Mouse (Mus musculus) liver, embryonic 15.5 days (tissue): Measurements from ENCODE around the gene Btbd9. TPM values are rescaled to one million over a fixed set of nuclear protein-coding genes. Genes with fewer than 3 reads are reported as not detected.

Experiments used
- ATAC-seq: fragments of 200-750 bp; cut with Nextera tagmentation; 2 replicates; pipeline ENCODE4 v1.8.0; 2017; ENCODE audit warnings: moderate number of reproducible peaks, mild to moderate bottlenecking, moderate library complexity; ENCODE audit not compliant: insufficient read depth
- H3K27ac ChIP-seq: fragments of 300-500 bp; sonication (generic); replicated peaks from 2 replicates; pipeline ENCODE4 v1.5.1; 2015; ENCODE audit warnings: mild to moderate bottlenecking, inconsistent platforms
- H3K27me3 ChIP-seq: fragments of 300-500 bp; sonication (generic); 2 replicates; pipeline ENCODE4 v1.6.1; 2015; ENCODE audit warnings: mild to moderate bottlenecking, inconsistent platforms
- H3K36me3 ChIP-seq: fragments of 300-500 bp; sonication (generic); replicated peaks from 2 replicates; pipeline ENCODE4 v1.6.1; 2015; ENCODE audit warnings: moderate library complexity, mild to moderate bottlenecking, inconsistent platforms
- H3K4me1 ChIP-seq: fragments of 300-500 bp; sonication (generic); replicated peaks from 2 replicates; pipeline ENCODE4 v1.6.1; 2015; ENCODE audit warnings: inconsistent platforms
- H3K4me2 ChIP-seq: fragments of 300-500 bp; sonication (generic); 2 replicates; pipeline ENCODE4 v1.6.1; 2015; ENCODE audit warnings: moderate library complexity, mild to moderate bottlenecking, inconsistent platforms
- H3K4me3 ChIP-seq: fragments of 300-500 bp; sonication (generic); replicated peaks from 2 replicates; pipeline ENCODE4 v1.5.1; 2015; ENCODE audit warnings: mild to moderate bottlenecking, inconsistent platforms
- H3K9ac ChIP-seq: fragments of 300-500 bp; sonication (generic); 2 replicates; pipeline ENCODE4 v1.6.1; 2015; ENCODE audit warnings: moderate library complexity, mild to moderate bottlenecking, inconsistent platforms
- H3K9me3 ChIP-seq: fragments of 300-500 bp; sonication (generic); replicated peaks from 2 replicates; pipeline ENCODE4 v1.6.1; 2016; ENCODE audit warnings: inconsistent platforms
- WGBS: fragments of 180-500 bp; shearing (Covaris S2); methylation state at CpG from one replicate; pipeline ENCODE4 v1.1.7; 2015; ENCODE audit warnings: mixed read lengths; ENCODE audit not compliant: insufficient replicate concordance; 5-methylcytosine and 5-hydroxymethylcytosine counted together
- polyA plus RNA-seq: library from polyadenylated mRNA; unstranded; fragments of >200 nt; fragmentation: Nextera tagmentation; extraction: Ambion mirVana; gene quantifications from 2 replicates; pipeline ENCODE4 v1.2.1, GENCODE M21; 2015

Gene Btbd9
- polyA plus RNA-seq, 1 experiment from 2014 or later: 12.2 TPM

- H3K4me2 ChIP-seq: no peak overlapping the region
- 58% methylated on average over 3 of the region's 3 CpGs for WGBS
- no peak overlapping the region for H3K9ac ChIP-seq
- H3K4me1 ChIP-seq: no peaks in the 10 kb centered on the region
- H3K27ac ChIP-seq: no peak overlapping the region
- H3K9me3 ChIP-seq: no peaks in the 10 kb centered on the region
- 0 out of 2 replicates have a peak, but pooled peaks cover 6% of the 10 kb centered on the region for H3K36me3 ChIP-seq
- H3K4me3 ChIP-seq: no peak overlapping the region
- H3K27me3 ChIP-seq: no peaks in the 10 kb centered on the region
- no peak for ATAC-seq
Observed at GRCm38 (mm10) chr17:30439702-30440101, 136.6 kb downstream of the Btbd9 start.

- Histone ChIP-seq H3K36me3 (no peaks in the 10 kb centered on the region), H3K9ac (no peak overlapping the region), H3K27ac (no peak overlapping the region), H3K4me3 (no peak overlapping the region), H3K9me3 (no peaks in the 10 kb centered on the region), H3K4me1 (no peaks in the 10 kb centered on the region), H3K27me3 (no peaks in the 10 kb centered on the region), H3K4me2 (no peak overlapping the region)
- no peak for ATAC-seq
- 67% methylated on average over 4 of the region's 4 CpGs for WGBS
Observed at GRCm38 (mm10) chr17:30438786-30439185, 137.5 kb downstream of the Btbd9 start.

GRCm38 (mm10) chr17:30436021-30436461 is 140.2 kb downstream of the Btbd9 start:
- no peaks in the 10 kb centered on the region for H3K36me3 ChIP-seq
- no peak overlapping the region for H3K4me3 ChIP-seq
- no peaks in the 10 kb centered on the region for H3K27me3 ChIP-seq
- H3K9me3 ChIP-seq: no peaks in the 10 kb centered on the region
- H3K4me1 ChIP-seq: no peaks in the 10 kb centered on the region
- no peak overlapping the region for H3K9ac ChIP-seq
- H3K27ac ChIP-seq: no peak overlapping the region
- no peak overlapping the region for H3K4me2 ChIP-seq
- WGBS: 50% methylated on average over 5 of the region's 5 CpGs
- ATAC-seq: no peak

GRCm38 (mm10) chr17:30435478-30435877 is 140.8 kb downstream of the Btbd9 start:
- Histone ChIP-seq H3K9me3 (no peaks in the 10 kb centered on the region), H3K27ac (no peak overlapping the region), H3K4me3 (no peak overlapping the region), H3K27me3 (no peaks in the 10 kb centered on the region), H3K4me2 (no peak overlapping the region), H3K36me3 (no peaks in the 10 kb centered on the region), H3K4me1 (no peaks in the 10 kb centered on the region), H3K9ac (no peak overlapping the region)
- 63% methylated on average over 7 of the region's 7 CpGs for WGBS
- no peak for ATAC-seq

- Histone ChIP-seq H3K4me1 (no peaks in the 10 kb centered on the region), H3K4me2 (no peak overlapping the region), H3K4me3 (no peak overlapping the region), H3K9me3 (no peaks in the 10 kb centered on the region), H3K9ac (no peak overlapping the region), H3K27me3 (no peaks in the 10 kb centered on the region), H3K36me3 (no peaks in the 10 kb centered on the region), H3K27ac (no peak overlapping the region)
- WGBS: 80% methylated on average over 10 of the region's 10 CpGs
- ATAC-seq: no peak
Observed at GRCm38 (mm10) chr17:30432094-30432493, 144.2 kb downstream of the Btbd9 start.

GRCm38 (mm10) chr17:30430961-30431640 is 145.2 kb downstream of the Btbd9 start:
- ATAC-seq: no peak
- no peak overlapping the region for H3K9ac ChIP-seq
- H3K36me3 ChIP-seq: no peaks in the 10 kb centered on the region
- no peaks in the 10 kb centered on the region for H3K9me3 ChIP-seq
- no peak overlapping the region for H3K4me3 ChIP-seq
- H3K27ac ChIP-seq: no peak overlapping the region
- no peak overlapping the region for H3K4me2 ChIP-seq
- WGBS: 65% methylated on average over 10 of the region's 10 CpGs
- no peaks in the 10 kb centered on the region for H3K4me1 ChIP-seq
- H3K27me3 ChIP-seq: no peaks in the 10 kb centered on the region

- H3K4me1 ChIP-seq: no peaks in the 10 kb centered on the region
- no peak overlapping the region for H3K9ac ChIP-seq
- no peaks in the 10 kb centered on the region for H3K9me3 ChIP-seq
- no peak overlapping the region for H3K4me3 ChIP-seq
- no peaks in the 10 kb centered on the region for H3K27me3 ChIP-seq
- WGBS: 75% methylated on average over 9 of the region's 9 CpGs
- H3K27ac ChIP-seq: no peak overlapping the region
- no peak overlapping the region for H3K4me2 ChIP-seq
- H3K36me3 ChIP-seq: no peaks in the 10 kb centered on the region
- no peak for ATAC-seq
Observed at GRCm38 (mm10) chr17:30428661-30429060, 147.6 kb downstream of the Btbd9 start.

- H3K4me3 ChIP-seq: no peak overlapping the region
- no peaks in the 10 kb centered on the region for H3K9me3 ChIP-seq
- WGBS: 61% methylated on average over 4 of the region's 4 CpGs
- no peak overlapping the region for H3K4me2 ChIP-seq
- H3K27ac ChIP-seq: no peak overlapping the region
- ATAC-seq: no peak
- no peaks in the 10 kb centered on the region for H3K4me1 ChIP-seq
- H3K27me3 ChIP-seq: no peaks in the 10 kb centered on the region
- H3K9ac ChIP-seq: no peak overlapping the region
- no peaks in the 10 kb centered on the region for H3K36me3 ChIP-seq
Observed at GRCm38 (mm10) chr17:30423256-30423852, 152.9 kb downstream of the Btbd9 start.

- ATAC-seq: no peak
- Histone ChIP-seq H3K4me1 (no peaks in the 10 kb centered on the region), H3K9ac (no peak overlapping the region), H3K9me3 (no peaks in the 10 kb centered on the region), H3K27me3 (no peaks in the 10 kb centered on the region), H3K4me2 (no peak overlapping the region), H3K27ac (no peak overlapping the region), H3K36me3 (no peaks in the 10 kb centered on the region), H3K4me3 (no peak overlapping the region)
- 51% methylated on average over 1 of the region's 1 CpGs for WGBS
Observed at GRCm38 (mm10) chr17:30422278-30422677, 154.0 kb downstream of the Btbd9 start.

GRCm38 (mm10) chr17:30421256-30421655 is 155.0 kb downstream of the Btbd9 start:
- H3K4me2 ChIP-seq: no peak overlapping the region
- no peaks in the 10 kb centered on the region for H3K4me1 ChIP-seq
- no peaks in the 10 kb centered on the region for H3K27me3 ChIP-seq
- no peak overlapping the region for H3K4me3 ChIP-seq
- H3K36me3 ChIP-seq: no peaks in the 10 kb centered on the region
- WGBS: 64% methylated on average over 1 of the region's 1 CpGs
- no peak for ATAC-seq
- no peaks in the 10 kb centered on the region for H3K9me3 ChIP-seq
- no peak overlapping the region for H3K9ac ChIP-seq
- H3K27ac ChIP-seq: no peak overlapping the region

GRCm38 (mm10) chr17:30419494-30419893 is 156.8 kb downstream of the Btbd9 start:
- no peaks in the 10 kb centered on the region for H3K9me3 ChIP-seq
- no peak overlapping the region for H3K4me2 ChIP-seq
- no peaks in the 10 kb centered on the region for H3K27me3 ChIP-seq
- no peak for ATAC-seq
- H3K27ac ChIP-seq: no peak overlapping the region
- H3K4me1 ChIP-seq: no peaks in the 10 kb centered on the region
- 58% methylated on average over 7 of the region's 7 CpGs for WGBS
- no peaks in the 10 kb centered on the region for H3K36me3 ChIP-seq
- no peak overlapping the region for H3K9ac ChIP-seq
- H3K4me3 ChIP-seq: no peak overlapping the region

- Histone ChIP-seq H3K27me3 (no peaks in the 10 kb centered on the region), H3K27ac (no peak overlapping the region), H3K9me3 (no peaks in the 10 kb centered on the region), H3K9ac (no peak overlapping the region), H3K4me2 (no peak overlapping the region), H3K36me3 (no peaks in the 10 kb centered on the region), H3K4me1 (no peaks in the 10 kb centered on the region), H3K4me3 (no peak overlapping the region)
- WGBS: 27% methylated on average over 4 of the region's 4 CpGs
- ATAC-seq: no peak
Observed at GRCm38 (mm10) chr17:30418510-30418909, 157.8 kb downstream of the Btbd9 start.
